Mouse (Mus musculus): ENCODE measurements at regions not wholly inside any gene's neighbourhood (a gene's known extent, or its start where the extent isn't known, plus 50 kb on each side); places are given as distances from the start of the nearest gene placed in this dataset.

GRCm38 (mm10) chr5:42364116-42364515 lies 296.4 kb downstream of the Gm16223 start:
- no peak for DNase-seq (ENCODE audit: low spot score)

GRCm38 (mm10) chr5:42387959-42388358 lies 320.2 kb downstream of the Gm16223 start:
- no peak for DNase-seq (ENCODE audit: low spot score)

- no peak for DNase-seq (ENCODE audit: low spot score)
These were observed 328.9 kb downstream of the Gm16223 start for GRCm38 (mm10) chr5:42396695-42397094.

- DNase-seq (ENCODE audit: low spot score) = no peak
These were observed 342.2 kb downstream of the Gm16223 start for GRCm38 (mm10) chr5:42409981-42410380.

GRCm38 (mm10) chr5:42412296-42412695 lies 344.5 kb downstream of the Gm16223 start:
- peak; percentile 4 for DNase-seq (ENCODE audit: low spot score)

GRCm38 (mm10) chr5:42425902-42426301 lies 358.1 kb downstream of the Gm16223 start:
- DNase-seq (ENCODE audit: low spot score) = no peak

- DNase-seq (ENCODE audit: low spot score) = no peak
These were observed 365.4 kb downstream of the Gm16223 start for GRCm38 (mm10) chr5:42433147-42433546.

GRCm38 (mm10) chr5:42448644-42449043 lies 380.9 kb downstream of the Gm16223 start:
- DNase-seq (ENCODE audit: low spot score) = no peak

GRCm38 (mm10) chr5:42449581-42449980 lies 381.8 kb downstream of the Gm16223 start:
- DNase-seq (ENCODE audit: low spot score) = peak; percentile 8

GRCm38 (mm10) chr5:42453707-42454106 lies 385.9 kb downstream of the Gm16223 start:
- no peak for DNase-seq (ENCODE audit: low spot score)

GRCm38 (mm10) chr5:42461195-42461594 lies 393.4 kb downstream of the Gm16223 start:
- no peak for DNase-seq (ENCODE audit: low spot score)

- no peak for DNase-seq (ENCODE audit: low spot score)
These were observed 397.1 kb downstream of the Gm16223 start for GRCm38 (mm10) chr5:42464814-42465213.

GRCm38 (mm10) chr5:42473493-42473892 lies 405.7 kb downstream of the Gm16223 start:
- DNase-seq (ENCODE audit: low spot score) = no peak

GRCm38 (mm10) chr5:42502124-42502801 lies 434.5 kb downstream of the Gm16223 start:
- DNase-seq (ENCODE audit: low spot score) = no peak

GRCm38 (mm10) chr5:42502802-42503136 lies 435.0 kb downstream of the Gm16223 start:
- no peak for DNase-seq (ENCODE audit: low spot score)

GRCm38 (mm10) chr5:42509200-42509599 lies 441.4 kb downstream of the Gm16223 start:
- no peak for DNase-seq (ENCODE audit: low spot score)

- no peak for DNase-seq (ENCODE audit: low spot score)
These were observed 455.7 kb downstream of the Gm16223 start for GRCm38 (mm10) chr5:42523116-42524113.

GRCm38 (mm10) chr5:42525431-42525830 lies 457.7 kb downstream of the Gm16223 start:
- DNase-seq (ENCODE audit: low spot score) = no peak

- DNase-seq (ENCODE audit: low spot score) = no peak
These were observed 492.8 kb downstream of the Gm16223 start for GRCm38 (mm10) chr5:42560537-42560936.

- DNase-seq (ENCODE audit: low spot score) = no peak
These were observed 495.6 kb downstream of the Gm16223 start for GRCm38 (mm10) chr5:42563406-42563805.

- DNase-seq (ENCODE audit: low spot score) = no peak
These were observed 508.2 kb downstream of the Gm16223 start for GRCm38 (mm10) chr5:42575971-42576370.

- DNase-seq (ENCODE audit: low spot score) = no peak
These were observed 510.6 kb downstream of the Gm16223 start for GRCm38 (mm10) chr5:42578208-42578844.
